Mouse (Mus musculus) forebrain, embryonic 10.5 days (tissue): ENCODE results near the gene Rhbdf1. TPM values are rescaled to one million over a fixed set of nuclear protein-coding genes. Genes with fewer than 3 reads are reported as not detected.
"Not testable (repeated sequence)": the region's sequence is repeated elsewhere in the genome, so short reads cannot be mapped to it uniquely, and the experiment has no call there.

Experiments
- DNase-seq: peaks from one replicate; pipeline ENCODE4 v3.0.0-alpha.2; 2017; ENCODE audit warnings: low spot score; ENCODE audit errors: extremely low spot score
- H3K27ac ChIP-seq: fragments of 300-500 bp; sonication (generic); 2 replicates; pipeline ENCODE4 v1.5.1; 2016; ENCODE audit warnings: mild to moderate bottlenecking
- H3K27me3 ChIP-seq: fragments of 300-500 bp; sonication (generic); 2 replicates; pipeline ENCODE4 v1.6.1; 2016; ENCODE audit warnings: mild to moderate bottlenecking; ENCODE audit not compliant: poor library complexity, severe bottlenecking
- H3K36me3 ChIP-seq: fragments of 300-500 bp; sonication (generic); replicated peaks from 2 replicates; pipeline ENCODE4 v1.6.1; 2016; ENCODE audit warnings: mild to moderate bottlenecking, moderate library complexity
- H3K4me1 ChIP-seq: fragments of 300-500 bp; sonication (generic); 2 replicates; pipeline ENCODE4 v1.6.1; 2016
- H3K4me3 ChIP-seq: fragments of 300-500 bp; sonication (generic); 2 replicates; pipeline ENCODE4 v1.5.1; 2016; ENCODE audit warnings: mild to moderate bottlenecking, moderate library complexity
- H3K9me3 ChIP-seq: fragments of 300-500 bp; sonication (generic); 2 replicates; pipeline ENCODE4 v1.6.1; 2016; ENCODE audit warnings: mild to moderate bottlenecking, moderate library complexity
- WGBS: fragments of 180-500 bp; shearing (Covaris S2); methylation state at CpG from one replicate; pipeline ENCODE4 v1.1.7; 2016; 5-methylcytosine and 5-hydroxymethylcytosine counted together
- polyA plus RNA-seq: library from polyadenylated mRNA; unstranded; fragments of >200 nt; fragmentation: Nextera tagmentation; extraction: Ambion mirVana; gene quantifications from 2 replicates; pipeline ENCODE4 v1.2.1, GENCODE M21; 2016

Gene Rhbdf1
- polyA plus RNA-seq, 1 experiment from 2014 or later = 21.9 TPM

DNA sequence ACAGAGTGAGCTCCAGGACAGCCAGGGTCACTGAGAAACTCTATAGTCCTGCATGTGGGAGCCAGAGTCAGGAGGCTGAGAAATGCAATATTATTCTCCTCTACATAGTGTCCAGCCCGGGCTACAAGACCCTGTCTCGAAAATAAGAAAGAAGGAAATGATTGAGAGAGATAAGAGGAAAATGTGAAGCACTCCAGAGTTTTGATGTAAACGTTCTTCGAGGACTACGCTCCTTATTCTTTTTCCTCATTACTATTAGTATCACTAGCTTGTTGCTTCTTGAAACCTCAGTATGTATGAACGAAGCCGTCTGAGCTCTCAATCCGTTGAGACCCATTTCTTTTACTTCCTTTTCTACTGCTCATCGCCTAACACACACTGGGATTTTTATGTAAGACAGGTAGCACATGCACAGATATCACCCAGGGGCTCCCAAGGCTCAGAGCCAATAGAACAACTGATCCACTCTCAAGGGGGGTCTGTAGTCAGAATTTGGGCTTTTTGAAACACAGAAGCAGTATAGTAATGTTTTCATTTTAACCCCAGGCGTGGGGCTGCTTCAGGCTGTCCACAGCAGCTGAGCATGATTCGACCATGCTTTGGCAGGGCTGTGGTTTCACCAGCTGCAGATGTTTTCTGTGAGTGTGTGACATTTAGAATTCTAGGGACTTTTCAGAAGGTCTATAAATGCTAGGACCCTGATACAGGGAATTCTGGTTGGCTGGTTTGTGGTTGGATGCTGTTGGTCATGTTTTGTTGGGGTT is 20.0 kb downstream of the Rhbdf1 start:
- H3K4me1 ChIP-seq = peaks cover 29% of the 10 kb centered on the region
- H3K36me3 ChIP-seq = peaks cover 3% of the 10 kb centered on the region
- H3K4me3 ChIP-seq = no peak overlapping the region
- no peaks in the 10 kb centered on the region for H3K9me3 ChIP-seq
- 88% methylated on average over 11 of the region's 11 CpGs for WGBS
- no peak overlapping the region for H3K27ac ChIP-seq
- no peak for DNase-seq
- peaks cover 9% of the 10 kb centered on the region for H3K27me3 ChIP-seq

- peaks cover 26% of the 10 kb centered on the region for H3K4me1 ChIP-seq
- not testable (repeated sequence) for H3K4me3 ChIP-seq, H3K27ac ChIP-seq, DNase-seq, H3K9me3 ChIP-seq, H3K36me3 ChIP-seq
- H3K27me3 ChIP-seq = peaks cover 14% of the 10 kb centered on the region
- 67% methylated on average over 1 of the region's 1 CpGs for WGBS
Measured at GRCm38 (mm10) chr11:32200992-32201391, 21.1 kb downstream of the Rhbdf1 start.

GRCm38 (mm10) chr11:32200075-32200601 is 22.0 kb downstream of the Rhbdf1 start, which contains the start of gene Il9r:
Gene Il9r (minus strand): TSS chr11:32200279.
- Histone ChIP-seq H3K36me3 (no peaks in the 10 kb centered on the region), H3K27ac (no peak within 1 kb of the TSS), H3K4me3 (no peak within 1 kb of the TSS), H3K4me1 (peaks cover 28% of the 10 kb centered on the region), H3K27me3 (peaks cover 19% of the 10 kb centered on the region), H3K9me3 (no peaks in the 10 kb centered on the region)
- WGBS = 77% methylated on average over 10 of the region's 10 CpGs
- DNase-seq = no peak

DNA sequence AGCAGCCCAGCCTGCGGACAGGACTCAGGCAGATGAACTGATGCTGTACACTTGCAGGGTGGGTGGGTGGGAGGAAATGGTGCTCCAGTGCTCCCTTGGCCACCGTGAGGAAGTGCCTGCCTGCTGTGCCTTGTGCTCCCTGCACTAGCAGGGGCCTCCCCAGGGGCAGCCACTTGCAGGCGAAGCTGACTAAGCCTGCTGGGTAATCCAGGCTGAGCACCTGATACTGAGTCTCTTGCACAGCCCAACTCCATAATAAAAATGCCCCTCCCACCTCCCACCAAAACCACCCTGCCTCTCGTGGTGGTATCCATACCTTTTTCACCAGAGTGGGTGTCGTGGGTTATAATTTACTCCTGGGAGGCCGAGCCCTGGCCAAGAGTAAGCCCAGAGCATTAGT is 22.9 kb downstream of the Rhbdf1 start:
- WGBS = 42% methylated on average over 6 of the region's 6 CpGs
- H3K27me3 ChIP-seq = peaks cover 20% of the 10 kb centered on the region
- peaks cover 21% of the 10 kb centered on the region for H3K4me1 ChIP-seq
- H3K9me3 ChIP-seq = no peaks in the 10 kb centered on the region
- H3K27ac ChIP-seq = no peak overlapping the region
- no peak for DNase-seq
- H3K4me3 ChIP-seq = no peak overlapping the region
- H3K36me3 ChIP-seq = no peaks in the 10 kb centered on the region

GRCm38 (mm10) chr11:32198256-32198955 is 23.7 kb downstream of the Rhbdf1 start:
- peaks cover 16% of the 10 kb centered on the region; the same call in 1 of the 2 replicates for H3K27me3 ChIP-seq
- no peak for DNase-seq
- peaks cover 20% of the 10 kb centered on the region for H3K4me1 ChIP-seq
- H3K9me3 ChIP-seq = no peaks in the 10 kb centered on the region
- H3K27ac ChIP-seq = no peak overlapping the region
- 71% methylated on average over 14 of the region's 14 CpGs for WGBS
- H3K4me3 ChIP-seq = no peak overlapping the region
- H3K36me3 ChIP-seq = no peaks in the 10 kb centered on the region

- WGBS = 69% methylated on average over 3 of the region's 3 CpGs
- H3K4me3 ChIP-seq = no peak overlapping the region
- peaks cover 16% of the 10 kb centered on the region; the same call in 1 of the 2 replicates for H3K27me3 ChIP-seq
- no peak for DNase-seq
- H3K9me3 ChIP-seq = no peaks in the 10 kb centered on the region
- no peak overlapping the region for H3K27ac ChIP-seq
- no peaks in the 10 kb centered on the region for H3K36me3 ChIP-seq
- peaks cover 20% of the 10 kb centered on the region for H3K4me1 ChIP-seq
Measured at GRCm38 (mm10) chr11:32197766-32198165, 24.3 kb downstream of the Rhbdf1 start.

DNA sequence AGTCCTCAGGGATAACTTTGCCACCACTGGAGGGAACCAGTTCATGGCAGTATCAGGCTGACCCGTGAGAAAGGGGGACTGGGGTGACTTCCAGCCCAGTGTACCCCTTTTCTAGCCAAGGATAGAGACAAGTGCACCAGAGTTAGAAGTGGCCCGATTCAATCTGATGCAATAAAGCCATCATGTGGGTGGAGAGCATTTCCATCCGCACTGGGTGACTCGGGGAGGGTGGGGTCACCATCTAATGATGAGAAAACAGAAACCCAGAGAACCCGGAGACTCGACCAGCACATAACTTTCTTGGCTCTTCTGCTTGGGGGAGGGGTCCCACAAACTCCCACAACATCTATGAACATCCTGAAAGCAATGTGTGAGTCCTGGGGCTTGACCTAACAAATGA is 25.4 kb downstream of the Rhbdf1 start:
- peaks cover 20% of the 10 kb centered on the region for H3K4me1 ChIP-seq
- no peak overlapping the region for H3K4me3 ChIP-seq
- no peaks in the 10 kb centered on the region for H3K36me3 ChIP-seq
- 78% methylated on average over 6 of the region's 6 CpGs for WGBS
- no peak overlapping the region for H3K27ac ChIP-seq
- H3K27me3 ChIP-seq = peaks cover 16% of the 10 kb centered on the region; the same call in 1 of the 2 replicates
- no peak for DNase-seq
- no peaks in the 10 kb centered on the region for H3K9me3 ChIP-seq

- H3K36me3 ChIP-seq = no peaks in the 10 kb centered on the region
- H3K4me1 ChIP-seq = peaks cover 20% of the 10 kb centered on the region
- WGBS = 25% methylated on average over 11 of the region's 11 CpGs
- H3K27me3 ChIP-seq = peaks cover 16% of the 10 kb centered on the region; the same call in 1 of the 2 replicates
- H3K27ac ChIP-seq = no peak overlapping the region
- H3K9me3 ChIP-seq = no peaks in the 10 kb centered on the region
- H3K4me3 ChIP-seq = no peak overlapping the region
- no peak for DNase-seq
Measured at GRCm38 (mm10) chr11:32195867-32196540, 26.1 kb downstream of the Rhbdf1 start.

GRCm38 (mm10) chr11:32194626-32195025 is 27.5 kb downstream of the Rhbdf1 start:
- Histone ChIP-seq H3K4me3 (no peak overlapping the region), H3K27me3 (peaks cover 16% of the 10 kb centered on the region; the same call in 1 of the 2 replicates), H3K4me1 (peaks cover 20% of the 10 kb centered on the region), H3K9me3 (no peaks in the 10 kb centered on the region), H3K36me3 (no peaks in the 10 kb centered on the region), H3K27ac (no peak overlapping the region)
- WGBS = 84% methylated on average over 5 of the region's 5 CpGs
- no peak for DNase-seq

DNA sequence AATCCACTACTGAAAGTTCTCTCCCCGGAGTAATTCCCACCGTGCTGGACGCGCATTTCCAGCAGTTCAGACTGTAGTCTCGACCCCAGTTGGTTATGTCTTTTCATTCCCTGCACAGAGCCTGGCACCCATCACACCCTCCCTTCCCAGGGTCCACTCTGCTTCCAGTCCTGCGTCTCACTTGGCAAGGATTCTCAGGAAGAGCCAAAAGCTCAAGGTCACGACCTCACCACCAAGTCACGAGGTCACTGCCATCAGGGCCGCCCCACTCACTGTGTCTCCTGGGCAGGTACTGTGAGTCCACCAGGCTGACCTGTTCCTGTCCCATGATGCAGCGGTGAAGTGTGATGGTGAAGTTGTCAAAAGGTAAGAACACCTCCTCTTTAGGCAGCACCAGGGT is 28.0 kb downstream of the Rhbdf1 start:
- Histone ChIP-seq H3K9me3 (no peaks in the 10 kb centered on the region), H3K27me3 (peaks cover 16% of the 10 kb centered on the region; the same call in 1 of the 2 replicates), H3K4me3 (no peak overlapping the region), H3K4me1 (peaks cover 16% of the 10 kb centered on the region), H3K36me3 (no peaks in the 10 kb centered on the region), H3K27ac (no peak overlapping the region)
- WGBS = 86% methylated on average over 10 of the region's 10 CpGs
- no peak for DNase-seq

- no peaks in the 10 kb centered on the region for H3K9me3 ChIP-seq
- DNase-seq = no peak
- 94% methylated on average over 10 of the region's 10 CpGs for WGBS
- no peak overlapping the region for H3K27ac ChIP-seq
- H3K4me1 ChIP-seq = peaks cover 13% of the 10 kb centered on the region
- no peak overlapping the region for H3K4me3 ChIP-seq
- 0 out of 2 replicates have a peak, but pooled peaks cover 11% of the 10 kb centered on the region for H3K27me3 ChIP-seq
- H3K36me3 ChIP-seq = no peaks in the 10 kb centered on the region
Measured at GRCm38 (mm10) chr11:32193156-32193555, 28.9 kb downstream of the Rhbdf1 start.

DNA sequence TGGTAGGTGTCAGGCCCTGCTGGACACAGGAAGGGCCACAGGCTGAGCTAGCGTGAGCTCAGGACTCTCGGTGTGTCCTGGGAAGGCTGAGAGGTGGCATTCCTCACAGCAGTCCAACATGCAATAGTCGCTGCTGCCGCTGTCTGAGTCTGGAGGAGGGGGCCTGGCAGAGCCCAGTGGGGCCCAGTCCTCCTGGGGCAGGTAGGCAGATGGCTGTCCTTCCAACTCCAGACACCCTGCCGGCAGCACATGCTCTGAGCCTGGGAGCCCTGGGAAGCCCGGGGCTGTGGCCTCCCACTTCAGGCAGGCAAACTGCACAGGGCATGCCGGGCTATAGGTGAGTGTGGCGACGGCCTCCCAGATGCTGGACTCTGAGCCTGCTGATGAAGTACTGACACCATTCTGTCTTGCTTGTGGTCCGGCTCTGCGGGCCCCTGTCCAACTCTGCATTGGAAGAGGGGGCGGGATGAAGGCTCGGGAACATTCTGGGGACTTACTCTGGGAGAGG is 31.4 kb downstream of the Rhbdf1 start:
- H3K9me3 ChIP-seq = no peaks in the 10 kb centered on the region
- H3K36me3 ChIP-seq = no peaks in the 10 kb centered on the region
- peaks cover 6% of the 10 kb centered on the region; the same call in 1 of the 2 replicates for H3K4me1 ChIP-seq
- 80% methylated on average over 13 of the region's 13 CpGs for WGBS
- H3K27me3 ChIP-seq = 0 out of 2 replicates have a peak, but pooled peaks cover 4% of the 10 kb centered on the region
- H3K4me3 ChIP-seq = no peak overlapping the region
- DNase-seq = no peak
- 0 out of 2 replicates have a peak overlapping the region, but pooled peaks have one; percentile 25 for H3K27ac ChIP-seq
